Mouse (Mus musculus) C2C12 (cell line): ENCODE measurements around the gene Sufu.

Experiments used
- CTCF ChIP-seq: IDR thresholded peaks from one replicate; pipeline ENCODE4 v1.5.1; 2011; ENCODE audit not compliant: control insufficient read depth, insufficient read depth, insufficient read length
- FOSL1 ChIP-seq: IDR thresholded peaks from one replicate; pipeline ENCODE4 v1.8.0; 2011; ENCODE audit warnings: mild to moderate bottlenecking, low read length; ENCODE audit not compliant: poor library complexity, insufficient read depth, severe bottlenecking

DNA sequence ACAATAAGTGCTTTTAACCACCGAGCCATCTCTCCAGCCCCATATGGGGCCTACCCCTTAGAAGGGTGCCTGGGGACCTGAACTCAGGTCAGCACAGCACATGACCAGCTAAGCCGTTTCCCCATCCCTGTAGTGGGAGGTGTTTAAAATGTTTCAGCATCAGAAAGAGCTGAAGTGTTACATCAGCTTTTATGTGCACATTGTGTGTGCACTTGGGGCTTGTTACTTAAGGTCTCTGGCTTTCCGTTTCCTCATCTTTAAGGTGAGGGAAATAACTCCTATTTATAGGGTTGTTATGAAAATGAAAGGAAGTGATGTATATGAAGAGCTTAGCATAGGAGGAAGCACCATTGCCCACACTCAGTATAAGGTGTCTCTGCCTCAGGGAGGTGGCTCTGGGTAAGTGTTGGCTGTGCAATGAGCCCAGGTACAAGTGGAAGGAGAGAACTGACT is 70.4 kb downstream of the Sufu start:
- TF ChIP-seq CTCF (no peak), FOSL1 (no peak)
